Mouse (Mus musculus) ES-Bruce4 (cell line): ENCODE measurements around the gene Fgfrl1. TPM values are rescaled to one million over a fixed set of nuclear protein-coding genes. Genes with fewer than 3 reads are reported as not detected.

Experiments
- H3K27ac ChIP-seq: 2 replicates; pipeline ENCODE4 v1.5.1; 2012; ENCODE audit warnings: low read length, inconsistent platforms; ENCODE audit not compliant: insufficient read depth
- H3K27me3 ChIP-seq: 2 replicates; pipeline ENCODE4 v1.6.1; 2012; ENCODE audit warnings: mild to moderate bottlenecking, low read length, inconsistent platforms; ENCODE audit not compliant: control insufficient read depth, poor library complexity, insufficient read depth, severe bottlenecking
- H3K36me3 ChIP-seq: 2 replicates; pipeline ENCODE4 v1.6.1; 2012; ENCODE audit warnings: inconsistent platforms, mild to moderate bottlenecking, low read length, moderate library complexity; ENCODE audit not compliant: control insufficient read depth, poor library complexity, insufficient read depth, severe bottlenecking
- H3K4me1 ChIP-seq: one replicate; pipeline ENCODE4 v1.8.1; 2011; ENCODE audit warnings: low read length; ENCODE audit not compliant: control insufficient read depth, insufficient read depth
- H3K4me3 ChIP-seq: 2 replicates; pipeline ENCODE4 v1.5.1; 2011; ENCODE audit warnings: low read depth, mild to moderate bottlenecking, low read length
- H3K9ac ChIP-seq: 2 replicates; pipeline ENCODE4 v1.6.1; 2012; ENCODE audit warnings: low read depth, mild to moderate bottlenecking, inconsistent platforms; ENCODE audit not compliant: poor library complexity, severe bottlenecking
- H3K9me3 ChIP-seq: replicated peaks from 2 replicates; pipeline ENCODE4 v1.6.1; 2012; ENCODE audit warnings: mild to moderate bottlenecking, low read length, inconsistent platforms; ENCODE audit not compliant: control insufficient read depth, poor library complexity, insufficient read depth, severe bottlenecking
- CTCF ChIP-seq: IDR thresholded peaks from one replicate; pipeline ENCODE4 v1.8.1; 2011; ENCODE audit warnings: low read depth, low read length
- EP300 ChIP-seq: IDR thresholded peaks from 2 replicates; pipeline ENCODE4 v1.6.1; 2011; ENCODE audit warnings: low read depth, low read length; ENCODE audit not compliant: insufficient read depth
- POLR2A ChIP-seq: IDR thresholded peaks from one replicate; pipeline ENCODE4 v1.8.1; 2011; ENCODE audit warnings: low read length; ENCODE audit not compliant: insufficient read depth
- polyA plus RNA-seq: library from polyadenylated mRNA; stranded (reverse); fragments of >200 nt; gene quantifications from 2 replicates; pipeline ENCODE4 v1.2.4, GENCODE M21; 2011; ENCODE audit warnings: low read depth; ENCODE audit not compliant: missing spikeins, insufficient read depth, insufficient read length

Fgfrl1 gene
- polyA plus RNA-seq: 8.9 and 13.2 TPM in 2 replicates

DNA sequence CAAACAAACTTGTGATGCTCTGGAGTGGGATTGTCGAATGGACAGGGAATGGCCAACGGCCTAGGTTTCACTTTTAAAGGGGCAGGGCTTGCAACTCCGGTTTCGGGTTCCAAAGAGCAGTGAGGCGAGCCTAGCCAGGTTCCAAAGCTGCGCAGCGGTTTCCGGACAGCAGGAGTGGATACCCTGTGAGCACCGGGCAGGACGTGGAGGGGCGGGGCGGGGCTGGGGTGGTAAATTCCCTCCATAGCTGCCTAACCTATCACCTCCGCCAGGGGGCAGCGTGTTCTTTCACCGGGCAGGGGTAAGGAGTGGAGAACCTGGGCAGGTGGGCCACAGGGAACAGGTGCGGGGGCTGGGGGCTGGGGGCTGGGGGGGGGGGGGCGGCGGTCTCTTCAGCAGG, at the start of gene Fgfrl1:
Fgfrl1 (plus strand) TSS at position 112 of the 400 bp plus-strand sequence.
- Histone ChIP-seq H3K9ac (no peak within 1 kb of the TSS), H3K4me1 (no peaks in the 10 kb centered on the region), H3K36me3 (no peaks in the 10 kb centered on the region), H3K27me3 (no peaks in the 10 kb centered on the region), H3K9me3 (no peaks in the 10 kb centered on the region), H3K27ac (no peak within 1 kb of the TSS), H3K4me3 (peak within 1 kb of the TSS; percentile 34)
- TF ChIP-seq POLR2A: no peak
- TF ChIP-seq CTCF: peak; percentile 51

DNA sequence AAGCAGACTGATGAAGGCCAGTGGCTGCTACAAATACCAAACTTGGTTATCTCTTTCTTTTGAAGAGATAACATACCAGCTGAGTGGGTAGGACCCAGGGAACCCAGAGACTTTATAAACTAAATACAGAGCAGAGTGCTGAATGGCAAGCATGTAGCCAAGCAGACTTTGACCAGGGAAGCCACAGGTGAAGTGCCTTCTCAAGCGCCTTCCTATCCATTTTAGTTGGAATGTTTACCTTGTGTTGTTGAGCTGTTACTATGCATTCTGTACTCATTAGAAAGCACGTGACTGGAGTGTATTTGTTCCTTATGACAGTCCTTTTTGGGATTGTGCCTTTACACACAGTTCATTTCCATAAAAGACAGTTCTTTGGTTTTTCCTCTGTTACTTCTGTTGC, 48.5 kb upstream of the Fgfrl1 start:
- no peaks in the 10 kb centered on the region for H3K27me3 ChIP-seq
- TF ChIP-seq CTCF (no peak), EP300 (no peak), POLR2A (no peak)
- H3K4me1 ChIP-seq: no peaks in the 10 kb centered on the region
- no peak overlapping the region for H3K9ac ChIP-seq
- no peak overlapping the region for H3K27ac ChIP-seq
- no peaks in the 10 kb centered on the region; the same call in 1 of the 2 replicates for H3K36me3 ChIP-seq
- H3K4me3 ChIP-seq: no peak overlapping the region
- H3K9me3 ChIP-seq: no peaks in the 10 kb centered on the region

DNA sequence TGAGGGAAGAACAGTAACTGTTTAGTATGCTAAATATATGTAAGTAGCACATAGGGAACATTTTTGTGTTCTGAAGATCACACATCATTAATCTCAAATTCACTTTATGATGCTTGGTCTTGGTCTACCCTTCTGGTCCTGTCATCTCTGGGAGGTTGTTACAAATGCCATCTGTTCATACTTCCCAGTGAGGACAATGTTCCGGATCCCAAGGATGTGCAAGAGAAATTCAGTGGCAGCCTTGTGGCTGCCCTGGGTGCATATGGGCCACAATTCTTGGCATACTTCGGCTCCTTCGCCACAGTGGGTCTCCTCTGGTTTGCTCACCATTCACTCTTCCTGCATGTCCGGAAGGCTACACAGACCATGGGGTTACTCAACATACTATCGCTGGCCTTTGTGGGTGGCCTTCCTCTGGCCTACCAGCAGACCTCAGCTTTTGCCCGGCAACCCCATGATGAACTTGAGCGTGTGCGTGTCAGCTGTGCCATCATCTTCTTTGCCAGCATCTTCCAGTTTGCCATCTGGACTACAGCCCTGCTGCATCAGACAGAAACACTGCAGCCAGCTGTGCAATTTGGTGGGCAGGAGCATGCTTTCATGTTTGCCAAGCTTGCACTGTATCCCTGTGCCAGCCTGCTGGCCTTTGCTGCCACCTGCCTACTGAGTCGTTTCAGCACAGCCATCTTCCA, 46.4 kb upstream of the Fgfrl1 start:
- H3K36me3 ChIP-seq: no peaks in the 10 kb centered on the region; the same call in 1 of the 2 replicates

DNA sequence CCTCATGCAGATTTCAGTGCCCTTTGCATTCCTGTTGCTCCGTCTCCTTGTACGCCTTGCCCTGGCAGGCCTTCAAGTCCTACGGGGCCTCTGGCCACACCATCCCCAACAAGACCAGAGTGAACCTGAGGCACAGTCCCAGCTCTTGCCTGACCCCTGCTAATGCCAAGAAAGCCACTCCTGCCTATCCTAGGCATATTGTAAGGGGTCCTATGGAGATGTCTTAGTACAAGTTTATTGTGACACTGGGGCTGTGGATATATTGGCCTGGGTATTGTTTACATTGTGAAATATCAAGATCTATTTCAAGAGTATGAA, 45.9 kb upstream of the Fgfrl1 start:
- Histone ChIP-seq H3K4me1 (no peaks in the 10 kb centered on the region), H3K27me3 (no peaks in the 10 kb centered on the region), H3K4me3 (no peak overlapping the region), H3K36me3 (no peaks in the 10 kb centered on the region; the same call in 1 of the 2 replicates), H3K27ac (no peak overlapping the region), H3K9me3 (no peaks in the 10 kb centered on the region), H3K9ac (no peak overlapping the region)
- TF ChIP-seq CTCF (no peak), EP300 (no peak), POLR2A (no peak)

More for the DNA sequence above, 46.4 kb upstream of the Fgfrl1 start:
- no peaks in the 10 kb centered on the region for H3K9me3 ChIP-seq
- H3K27me3 ChIP-seq: no peaks in the 10 kb centered on the region
- H3K4me1 ChIP-seq: no peaks in the 10 kb centered on the region
- TF ChIP-seq CTCF: peak; percentile 12
- no peak for TF ChIP-seq POLR2A
- no peak for TF ChIP-seq EP300
- no peak overlapping the region for H3K9ac ChIP-seq
- H3K4me3 ChIP-seq: no peak overlapping the region
- H3K27ac ChIP-seq: no peak overlapping the region

GRCm38 (mm10) chr5:108647311-108647710, 44.9 kb upstream of the Fgfrl1 start:
- Histone ChIP-seq H3K9ac (no peak overlapping the region), H3K27ac (no peak overlapping the region), H3K27me3 (no peaks in the 10 kb centered on the region), H3K9me3 (no peaks in the 10 kb centered on the region), H3K4me1 (no peaks in the 10 kb centered on the region), H3K36me3 (no peaks in the 10 kb centered on the region; the same call in 1 of the 2 replicates), H3K4me3 (no peak overlapping the region)
- no peak for TF ChIP-seq CTCF

- no peaks in the 10 kb centered on the region for H3K27me3 ChIP-seq
- H3K9me3 ChIP-seq: no peaks in the 10 kb centered on the region
- TF ChIP-seq POLR2A (no peak), CTCF (no peak), EP300 (no peak)
- no peak overlapping the region for H3K4me3 ChIP-seq
- H3K4me1 ChIP-seq: no peaks in the 10 kb centered on the region
- no peak overlapping the region for H3K9ac ChIP-seq
- H3K36me3 ChIP-seq: no peaks in the 10 kb centered on the region; the same call in 1 of the 2 replicates
- H3K27ac ChIP-seq: no peak overlapping the region
Measured at GRCm38 (mm10) chr5:108647820-108648465, 44.2 kb upstream of the Fgfrl1 start.
